Mouse (Mus musculus): ENCODE measurements around the gene Zfp385c.
A peak's percentile ranks its signal among the peaks of the same experiment; 100 is the strongest.

Zfp385c gene

GRCm38 (mm10) chr11:100718462-100718861 lies 26.2 kb upstream of the Zfp385c start:
- no peak for DNase-seq (ENCODE audit: low spot score in 2 of 2)

- DNase-seq (ENCODE audit: low spot score in 2 of 2) = no peak
Measured at GRCm38 (mm10) chr11:100716649-100717048, 24.4 kb upstream of the Zfp385c start.

GRCm38 (mm10) chr11:100714948-100715347 lies 22.7 kb upstream of the Zfp385c start:
- no peak for DNase-seq (ENCODE audit: low spot score in 2 of 2)

- peak; percentile 70 to 75 for DNase-seq (ENCODE audit: low spot score in 2 of 2)
Measured at GRCm38 (mm10) chr11:100714534-100714915, 22.3 kb upstream of the Zfp385c start.

GRCm38 (mm10) chr11:100713735-100714533 lies 21.7 kb upstream of the Zfp385c start, which contains the start of gene Hspb9:
TSS of gene Hspb9 (plus strand) at chr11:100713850.
- peak in 1 of 2 experiments; percentile 66 for DNase-seq (ENCODE audit: low spot score in 2 of 2)

GRCm38 (mm10) chr11:100713174-100713573 lies 20.9 kb upstream of the Zfp385c start:
- DNase-seq (ENCODE audit: low spot score in 2 of 2) = no peak

DNA sequence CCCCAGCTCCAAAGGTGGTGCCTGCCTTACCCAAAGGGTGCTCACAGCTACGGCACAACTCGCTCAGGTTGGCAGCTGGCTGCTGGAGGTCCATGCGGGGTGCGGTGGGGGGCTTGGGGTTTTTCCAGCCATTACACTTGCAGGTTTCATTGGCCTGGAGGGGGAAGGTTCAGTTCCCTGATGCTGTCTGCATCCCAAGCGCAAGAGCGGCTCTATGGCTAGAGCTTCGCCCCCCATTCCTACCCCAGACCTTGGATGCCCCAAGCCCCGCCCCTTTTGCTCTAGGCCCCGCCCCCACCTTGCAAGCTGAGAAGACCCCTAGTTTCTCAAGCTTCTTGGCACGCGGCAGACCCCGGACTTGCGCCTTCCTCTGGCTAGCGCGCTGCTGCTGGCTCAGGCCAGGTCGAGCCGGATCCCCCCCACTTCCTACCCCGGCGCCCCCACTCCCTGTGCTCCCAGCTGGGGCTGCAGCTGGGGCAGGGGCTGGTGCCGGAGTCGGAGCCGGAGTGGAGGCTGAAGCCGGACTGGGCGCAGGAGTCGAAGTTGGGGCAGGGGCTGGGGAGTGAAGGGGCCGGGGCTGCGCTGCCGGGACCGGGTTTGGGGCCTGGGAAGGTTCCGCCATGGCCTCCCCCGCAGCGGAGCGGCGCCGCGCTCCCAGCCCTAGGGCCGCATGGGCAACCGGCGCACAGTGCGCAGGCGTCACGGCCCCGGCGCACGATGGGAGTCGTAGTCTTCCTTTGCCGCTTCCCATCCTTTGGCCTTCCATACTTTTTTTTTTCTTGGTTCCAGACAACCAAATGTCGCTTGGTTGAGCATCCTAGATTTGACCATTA lies 19.7 kb upstream of the Zfp385c start, which contains the start of gene Kat2a:
TSS of gene Kat2a (minus strand) at position 683 of the 833 bp plus-strand sequence.
- DNase-seq (ENCODE audit: low spot score in 2 of 2) = peak; percentile 74 to 84

DNA sequence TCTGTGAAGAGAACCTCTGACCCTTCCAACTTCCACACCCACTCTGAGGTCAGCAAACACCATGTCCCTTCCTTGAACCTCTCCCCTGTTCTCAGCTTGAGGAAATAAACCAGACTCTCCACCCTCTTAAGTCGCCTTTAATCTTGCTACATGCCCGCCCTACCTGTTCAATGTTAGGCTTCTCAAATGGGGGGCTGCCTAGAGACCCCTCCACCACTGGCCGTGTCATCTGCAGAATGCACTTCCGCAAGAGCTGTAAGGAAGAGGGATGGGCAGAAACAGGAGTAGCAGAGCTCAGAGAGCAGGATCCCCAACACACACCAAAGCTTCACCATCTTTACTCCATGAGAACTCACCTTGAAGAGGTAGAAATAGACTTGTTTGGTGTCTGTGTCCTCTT lies 18.7 kb upstream of the Zfp385c start:
- no peak for DNase-seq (ENCODE audit: low spot score in 2 of 2)

DNA sequence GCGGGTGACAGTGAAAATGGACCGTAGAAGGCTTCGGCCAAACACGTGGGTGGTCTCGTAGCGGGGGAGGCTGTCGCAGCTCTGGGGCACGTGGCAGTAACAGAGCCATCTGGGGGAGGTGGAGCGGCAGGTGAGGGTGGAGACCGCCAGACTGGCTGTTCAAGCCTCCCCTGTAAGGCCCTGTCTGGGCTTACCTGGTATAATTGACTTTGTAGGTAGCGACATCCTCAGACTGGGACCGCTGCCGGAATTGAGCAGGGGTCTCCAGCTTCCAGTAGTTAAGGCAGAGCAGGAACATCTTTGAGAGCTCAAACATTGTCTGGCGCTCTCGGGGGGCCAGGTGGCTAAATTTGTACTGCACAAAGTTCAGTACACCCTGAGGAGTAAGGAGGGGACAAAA lies 18.3 kb upstream of the Zfp385c start:
- no peak for DNase-seq (ENCODE audit: low spot score in 2 of 2)

- no peak for DNase-seq (ENCODE audit: low spot score in 2 of 2)
Measured at GRCm38 (mm10) chr11:100709201-100709810, 17.1 kb upstream of the Zfp385c start.

- no peak for DNase-seq (ENCODE audit: low spot score in 2 of 2)
Measured at GRCm38 (mm10) chr11:100705095-100705747, 13.0 kb upstream of the Zfp385c start.

DNA sequence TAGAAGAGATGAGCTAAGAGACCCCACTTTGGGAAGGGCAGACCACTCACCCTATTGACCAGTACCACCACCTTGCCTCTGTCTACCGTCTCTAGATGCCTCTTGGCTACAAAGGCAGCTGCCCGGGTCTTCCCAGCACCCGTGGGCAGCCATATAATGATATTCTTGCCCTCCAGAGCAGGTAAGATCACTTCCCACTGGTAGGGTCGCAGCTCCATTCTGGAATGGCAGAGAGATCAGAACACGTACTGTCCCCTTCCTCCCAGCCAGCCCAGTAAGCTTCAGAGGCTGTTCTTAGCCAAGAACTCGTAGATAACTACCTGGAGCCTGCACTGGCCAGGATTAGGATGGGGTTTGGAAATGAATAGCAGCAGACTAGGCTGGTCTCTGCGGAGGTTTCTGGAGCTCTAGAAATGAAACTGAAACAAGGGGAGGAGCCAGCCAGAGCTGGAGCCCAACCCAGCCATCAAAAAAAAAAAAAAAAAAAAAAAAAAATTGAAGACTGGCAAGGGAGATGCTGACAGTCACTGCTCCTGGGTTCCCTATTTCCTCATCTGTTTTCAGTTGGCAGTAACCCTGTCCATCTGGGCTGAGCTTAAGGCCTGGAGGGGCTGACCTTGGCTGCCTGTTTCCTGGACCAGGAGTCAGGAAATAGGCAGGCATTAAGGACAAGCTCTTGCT lies 11.7 kb upstream of the Zfp385c start, which contains the start of gene Dhx58:
TSS of gene Dhx58 (minus strand) at position 421 of the 681 bp plus-strand sequence.
- DNase-seq (ENCODE audit: low spot score in 2 of 2) = no peak

- DNase-seq (ENCODE audit: low spot score in 2 of 2) = no peak
Measured at GRCm38 (mm10) chr11:100703366-100703765, 11.1 kb upstream of the Zfp385c start.

GRCm38 (mm10) chr11:100702906-100703305 lies 10.7 kb upstream of the Zfp385c start:
- no peak for DNase-seq (ENCODE audit: low spot score in 2 of 2)

DNA sequence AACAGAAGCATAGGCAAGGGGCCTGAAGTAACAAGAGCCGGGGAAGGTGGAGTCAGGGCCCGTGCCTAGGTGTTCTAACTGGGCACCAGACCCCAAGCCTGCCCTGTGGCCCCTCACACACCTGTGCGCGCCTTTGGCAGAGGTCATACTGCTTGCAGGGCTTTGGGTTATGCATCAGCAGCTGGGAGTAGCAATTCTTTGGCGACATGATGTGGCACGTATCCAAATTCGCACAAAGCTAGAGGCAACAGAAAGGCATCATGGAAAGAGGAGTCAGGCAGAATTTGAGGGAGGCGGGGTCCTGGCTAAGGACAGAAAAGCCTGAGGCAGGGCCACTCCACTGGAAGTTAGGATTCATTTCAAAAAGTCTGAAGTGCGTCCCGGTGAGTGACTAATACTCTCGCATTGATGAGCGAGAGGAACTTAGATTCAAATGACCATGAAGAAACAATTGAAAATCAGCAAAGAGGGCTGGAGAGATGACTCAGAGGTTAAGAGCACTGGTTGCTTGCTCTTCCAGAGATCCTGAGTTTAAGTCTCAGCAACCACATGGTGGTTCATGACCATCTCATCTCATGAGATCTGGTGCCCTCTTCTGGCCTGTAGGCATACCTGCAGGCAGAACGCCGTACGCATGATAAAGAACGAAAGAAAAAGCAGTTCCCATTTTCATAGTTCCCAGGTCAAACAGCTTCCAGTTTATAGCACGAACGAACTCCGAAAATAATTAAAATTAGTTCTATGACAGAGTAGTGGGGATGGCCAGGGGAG lies 10.0 kb upstream of the Zfp385c start:
- DNase-seq (ENCODE audit: low spot score in 2 of 2) = peak; percentile 53 to 71

DNA sequence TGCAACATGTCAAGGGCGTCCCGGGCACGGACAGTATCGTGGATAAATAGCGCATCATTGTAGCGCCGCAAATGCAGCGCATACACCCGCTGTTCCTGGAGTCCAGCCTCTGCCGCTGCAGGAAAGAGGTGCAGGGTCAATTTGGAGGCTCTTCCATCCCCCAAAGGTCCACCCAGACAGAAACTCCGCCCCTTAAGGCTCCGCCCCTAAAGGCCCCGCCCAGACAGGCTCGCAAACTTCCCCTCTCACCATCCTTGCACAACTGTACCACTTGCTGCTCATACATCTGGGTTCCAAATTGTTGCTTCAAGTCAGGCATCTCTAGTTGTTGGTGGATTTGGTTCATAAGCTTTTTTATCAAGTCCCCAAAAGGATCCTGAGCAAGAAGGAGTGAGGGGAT lies 9.0 kb upstream of the Zfp385c start:
- peak in 1 of 2 experiments; percentile 76 for DNase-seq (ENCODE audit: low spot score in 2 of 2)

DNA sequence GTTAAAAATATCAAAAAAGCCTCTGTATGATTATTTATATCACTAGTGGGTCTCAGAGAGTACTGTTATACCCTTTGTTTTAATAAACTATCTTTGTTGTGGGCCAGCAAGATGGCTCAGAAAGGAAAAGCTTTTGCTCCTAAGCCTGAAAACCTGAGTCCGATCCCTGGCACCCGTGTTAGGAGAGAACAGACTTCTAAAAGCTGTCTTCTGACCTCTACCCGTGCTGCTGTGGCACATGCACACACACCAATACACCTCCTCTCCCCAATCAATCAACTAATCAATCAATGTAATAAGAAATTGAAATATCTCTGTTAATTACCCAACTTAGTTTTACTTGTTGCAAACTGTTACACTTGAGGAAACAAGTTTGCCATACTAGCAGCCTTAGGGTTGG lies 8.5 kb upstream of the Zfp385c start:
- no peak for DNase-seq (ENCODE audit: low spot score in 2 of 2)

GRCm38 (mm10) chr11:100697921-100698320 lies 5.7 kb upstream of the Zfp385c start:
- DNase-seq (ENCODE audit: low spot score in 2 of 2) = no peak

DNA sequence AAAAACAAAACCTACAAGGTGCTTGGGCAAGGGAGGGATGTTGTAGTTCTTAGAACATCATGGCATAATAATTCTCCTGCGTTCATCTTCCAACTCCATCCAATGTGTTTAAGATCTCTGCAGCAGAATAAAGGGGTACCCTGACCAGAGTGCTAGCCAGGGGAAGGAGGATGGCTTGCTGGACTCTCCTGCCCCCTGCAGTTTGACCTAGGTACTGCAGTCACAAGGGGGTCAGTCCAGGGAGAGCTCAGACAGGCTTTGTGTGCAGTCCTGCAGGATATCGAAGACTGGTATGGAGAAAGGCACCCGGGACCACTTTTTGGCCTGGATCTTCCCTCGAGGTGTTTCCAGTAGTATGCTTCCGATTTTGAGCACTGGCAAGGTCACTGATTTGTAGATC lies 2.7 kb upstream of the Zfp385c start:
- DNase-seq (ENCODE audit: low spot score in 2 of 2) = peak; percentile 37 to 65

DNA sequence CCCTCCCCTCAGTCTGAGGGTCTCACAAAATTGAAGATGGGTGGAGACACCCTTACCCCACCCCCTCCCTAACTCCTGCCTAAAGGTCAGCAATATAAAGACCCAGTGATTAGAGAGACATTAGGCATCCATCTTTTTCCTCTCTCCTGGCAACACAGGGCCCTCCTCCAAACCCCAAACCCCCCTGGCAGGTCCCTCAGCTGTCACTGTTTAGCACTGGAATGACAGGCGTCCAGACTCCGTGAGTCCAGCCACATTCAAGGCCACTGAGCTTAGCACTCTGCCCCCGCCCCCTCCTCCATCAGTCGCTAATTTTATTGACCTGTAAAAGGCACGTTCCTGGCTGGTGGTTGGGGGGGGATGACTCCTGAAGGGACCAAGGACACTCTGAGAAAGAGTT lies 899 bp upstream of the Zfp385c start:
- DNase-seq (ENCODE audit: low spot score in 2 of 2) = no peak

All from urinary bladder, postnatal 36 days (tissue).